ENCODE assay signal across 28 mouse cellular contexts in genomic region chr12:76116577-76116976, GRCm38 (mm10).
DNase-seq lines count a peak whose midpoint lies in the region; ATAC-seq and TF ChIP-seq lines count a peak whose summit lies in the region.
"Had no signal": no experiment of that assay in that cellular context is flagged by ENCODE, and none has a peak within 500 bp of the region (broad histone marks: within the 10 kb centered on the region; RNA-seq: fewer than 3 reads in every experiment).

No protein-coding gene starts in this region.

- H3K9me3 ChIP-seq in heart, embryonic 10.5 days, result no peaks in the 10 kb centered on the region
- peaks cover 4% of the 10 kb centered on the region; the same call in 1 of the 2 replicates for H3K9me3 ChIP-seq in heart, embryonic 13.5 days
- H3K9me3 ChIP-seq in heart, embryonic 16.5 days (replicated peaks; ENCODE audit: control insufficient read depth, low read length), result no peaks in the 10 kb centered on the region
- H3K9me3 ChIP-seq: embryonic facial prominence, embryonic 12.5 days; embryonic facial prominence, embryonic 15.5 days; G1E had no signal

- no peak overlapping the region for H3K9ac ChIP-seq in heart, embryonic 13.5 days
- no peak overlapping the region for H3K9ac ChIP-seq in heart, embryonic 16.5 days (ENCODE audit: low read length)
- H3K9ac ChIP-seq: embryonic facial prominence, embryonic 12.5 days; embryonic facial prominence, embryonic 15.5 days; forebrain, postnatal 0 days; hindbrain, embryonic 14.5 days had no signal

- no peak overlapping the region for H3K4me3 ChIP-seq in heart, embryonic 10.5 days
- H3K4me3 ChIP-seq in heart, embryonic 13.5 days, result no peak overlapping the region
- no peak overlapping the region for H3K4me3 ChIP-seq in heart, embryonic 16.5 days (ENCODE audit: low read length)
- no peak overlapping the region for H3K4me3 ChIP-seq in C2C12 (ENCODE audit: insufficient read depth, poor library complexity, severe bottlenecking)
- H3K4me3 ChIP-seq: embryonic facial prominence, embryonic 12.5 days; embryonic facial prominence, embryonic 15.5 days had no signal

- no peaks in the 10 kb centered on the region for H3K79me3 ChIP-seq in C2C12 (ENCODE audit: low read depth)

- no peaks in the 10 kb centered on the region for H3K79me2 ChIP-seq in C2C12 (ENCODE audit: control insufficient read depth, insufficient read depth)

- TF ChIP-seq CTCF in C2C12 (IDR thresholded peaks at IDR 0.05; ENCODE audit: control insufficient read depth, insufficient read depth, insufficient read length), result no peak

- peaks cover 21% of the 10 kb centered on the region for H3K4me1 ChIP-seq in heart, embryonic 10.5 days
- peaks cover 39% of the 10 kb centered on the region for H3K4me1 ChIP-seq in heart, embryonic 13.5 days
- H3K4me1 ChIP-seq in heart, embryonic 16.5 days (ENCODE audit: control insufficient read depth, insufficient read depth, low read length), result peaks cover 9% of the 10 kb centered on the region
- H3K4me1 ChIP-seq: embryonic facial prominence, embryonic 12.5 days; embryonic facial prominence, embryonic 15.5 days had no signal

- H3K27ac ChIP-seq in heart, embryonic 10.5 days, result peak overlapping the region; percentile 65
- H3K27ac ChIP-seq in heart, embryonic 13.5 days (replicated peaks), result peak overlapping the region; percentile 87
- peak overlapping the region; percentile 83; the same call in 1 of the 2 replicates for H3K27ac ChIP-seq in heart, embryonic 16.5 days (ENCODE audit: low read length)
- H3K27ac ChIP-seq: embryonic facial prominence, embryonic 12.5 days; embryonic facial prominence, embryonic 15.5 days; hindbrain, embryonic 14.5 days; hindbrain, postnatal 0 days had no signal

- H3ac ChIP-seq in C2C12 (ENCODE audit: control insufficient read depth, insufficient read length, low read depth), result no peak overlapping the region

- no peaks in the 10 kb centered on the region for H3K27me3 ChIP-seq in heart, embryonic 10.5 days (ENCODE audit: insufficient read depth, poor library complexity, severe bottlenecking)
- no peaks in the 10 kb centered on the region for H3K27me3 ChIP-seq in heart, embryonic 13.5 days (replicated peaks)
- H3K27me3 ChIP-seq in heart, embryonic 16.5 days (ENCODE audit: control insufficient read depth, insufficient read depth, low read length), result no peaks in the 10 kb centered on the region
- H3K27me3 ChIP-seq in C2C12 (ENCODE audit: control insufficient read depth, insufficient read depth, insufficient read length), result no peaks in the 10 kb centered on the region
- H3K27me3 ChIP-seq: CH12.LX; embryonic facial prominence, embryonic 12.5 days; embryonic facial prominence, embryonic 15.5 days had no signal

- no peak for ATAC-seq in heart, embryonic 13.5 days (ENCODE audit: extremely low read depth, insufficient number of reproducible peaks, low FRiP score, low TSS enrichment)
- ATAC-seq in heart, embryonic 16.5 days (replicated peaks; ENCODE audit: extremely low read depth, insufficient read depth, low FRiP score), result no peak
- ATAC-seq: forebrain, embryonic 14.5 days; forebrain, postnatal 0 days; hindbrain, postnatal 0 days; inflammation-experienced regulatory T-cells, adult 6 months; intestine, embryonic 16.5 days had no signal

- H3K4me2 ChIP-seq in heart, embryonic 13.5 days, result no peak overlapping the region
- H3K4me2 ChIP-seq in heart, embryonic 16.5 days (ENCODE audit: low read depth, low read length), result no peak overlapping the region
- H3K4me2 ChIP-seq: embryonic facial prominence, embryonic 12.5 days; embryonic facial prominence, embryonic 15.5 days; hindbrain, embryonic 14.5 days had no signal

- no peak for DNase-seq in heart, embryonic 10.5 days (ENCODE audit: low spot score)
- DNase-seq in heart, adult 8-10 months (ENCODE audit: low spot score), result no peak
- no peak for DNase-seq in heart, adult 11 months
- DNase-seq in heart, adult 18-20 months, result no peak
- DNase-seq in right cerebral cortex, adult 18-20 months, result no peak
- DNase-seq: adrenal gland, adult 2 months; adrenal gland, postnatal 14 days; cerebellum, adult 11 months; cerebellum, adult 2 months; cerebellum, adult 9-11 months; cerebellum, postnatal 25 days; forebrain, postnatal 0 days; gastrocnemius, postnatal 25 days; heart, postnatal 14 days; kidney, adult 18-20 months; kidney, adult 9 months had no signal

- peaks cover 8% of the 10 kb centered on the region for H3K36me3 ChIP-seq in heart, embryonic 10.5 days
- peaks cover 9% of the 10 kb centered on the region for H3K36me3 ChIP-seq in heart, embryonic 13.5 days
- H3K36me3 ChIP-seq in heart, embryonic 16.5 days (ENCODE audit: control insufficient read depth, insufficient read depth), result no peaks in the 10 kb centered on the region
- no peaks in the 10 kb centered on the region for H3K36me3 ChIP-seq in C2C12 (ENCODE audit: control insufficient read depth, insufficient read depth)
- H3K36me3 ChIP-seq: embryonic facial prominence, embryonic 15.5 days; G1E had no signal

- 78% methylated on average over 4 of the region's 4 CpGs for WGBS in heart, embryonic 10.5 days
- 60% methylated on average over 4 of the region's 4 CpGs for WGBS in heart, embryonic 13.5 days
- WGBS in heart, embryonic 16.5 days, result 66% methylated on average over 4 of the region's 4 CpGs

TF ChIP-seq in C2C12, 6 proteins besides CTCF, POLR2A, EP300 and RAD21:
- TF ChIP-seq USF1 (IDR thresholded peaks at IDR 0.05; ENCODE audit: low read depth), result peak; percentile 71
- TF ChIP-seq MYOG (IDR thresholded peaks at IDR 0.05; ENCODE audit: control insufficient read depth, extremely low read depth, insufficient read length), result no peak
- no peak for TF ChIP-seq FOSL1 (IDR thresholded peaks at IDR 0.05; ENCODE audit: insufficient read depth, low read length, poor library complexity, severe bottlenecking)
- no peak for TF ChIP-seq CEBPB (IDR thresholded peaks at IDR 0.05; ENCODE audit: low read depth)
- no peak for TF ChIP-seq MYOD1 (IDR thresholded peaks at IDR 0.05; ENCODE audit: control insufficient read depth, insufficient read length, low read depth)
